Mouse (Mus musculus): ENCODE results near the gene Ccpg1os.

DNA sequence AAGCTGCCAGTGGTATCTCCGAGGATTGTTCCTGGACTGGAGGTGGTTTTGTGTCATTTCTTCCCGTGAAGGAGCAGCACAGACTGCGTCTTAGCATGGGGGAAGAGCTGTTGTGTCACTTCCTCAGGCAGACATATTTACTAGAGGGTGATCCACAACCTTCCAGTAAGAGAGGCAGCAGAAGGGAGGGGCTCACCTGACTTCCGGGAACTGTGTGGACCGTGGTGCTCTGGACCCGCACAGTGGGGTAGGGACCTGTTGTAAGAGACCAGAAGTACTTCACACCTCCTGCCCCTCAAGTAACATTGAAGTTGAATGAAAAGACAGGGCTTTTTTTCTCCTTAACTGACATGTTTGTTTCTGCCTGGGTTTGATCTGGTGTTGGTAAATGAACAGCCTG is 19.9 kb upstream of the Ccpg1os start:
- TF ChIP-seq POLR2A (IDR thresholded peaks at IDR 0.05; ENCODE audit: insufficient read depth, low read depth, low read length) (no peak), CTCF (IDR thresholded peaks at IDR 0.05) (no peak), EP300 (IDR thresholded peaks at IDR 0.05; ENCODE audit: insufficient read depth, low read depth, low read length) (no peak)
